Mouse (Mus musculus): ENCODE results near the gene Smtnl1. TPM values are rescaled to one million over a fixed set of nuclear protein-coding genes. Genes with fewer than 3 reads are reported as not detected.

Smtnl1 gene
- polyA plus RNA-seq, 1 experiment from 2014 or later, result 0.27 TPM

- H3K27me3 ChIP-seq, result no peaks in the 10 kb centered on the region
- no peak overlapping the region for H3K9ac ChIP-seq
- no peaks in the 10 kb centered on the region for H3K4me1 ChIP-seq
- H3K4me3 ChIP-seq, result no peak overlapping the region
- WGBS, result 73% methylated on average over 1 of the region's 1 CpGs
- H3K27ac ChIP-seq, result no peak overlapping the region
- H3K4me2 ChIP-seq, result no peak overlapping the region
- H3K9me3 ChIP-seq, result no peaks in the 10 kb centered on the region
- ATAC-seq (ENCODE audit: borderline replicate concordance, extremely low read depth, low FRiP score, low TSS enrichment), result no peak
- no peaks in the 10 kb centered on the region for H3K36me3 ChIP-seq
These were observed 60.6 kb downstream of the Smtnl1 start for GRCm38 (mm10) chr2:84761840-84762239.

GRCm38 (mm10) chr2:84761309-84761708, 61.1 kb downstream of the Smtnl1 start:
- H3K27me3 ChIP-seq, result no peaks in the 10 kb centered on the region
- H3K4me3 ChIP-seq, result no peak overlapping the region
- H3K27ac ChIP-seq, result no peak overlapping the region
- ATAC-seq (ENCODE audit: borderline replicate concordance, extremely low read depth, low FRiP score, low TSS enrichment), result no peak
- 68% methylated on average over 3 of the region's 3 CpGs for WGBS
- no peak overlapping the region for H3K9ac ChIP-seq
- no peaks in the 10 kb centered on the region for H3K36me3 ChIP-seq
- H3K9me3 ChIP-seq, result no peaks in the 10 kb centered on the region
- no peak overlapping the region for H3K4me2 ChIP-seq
- H3K4me1 ChIP-seq, result no peaks in the 10 kb centered on the region

Other genes with a start within 250 kb of the Smtnl1 start
- 61.5 and 66.0 TPM in 2 replicates for gene Ctnnd1, start 171.9 kb downstream of the Smtnl1 start, polyA plus RNA-seq (2015; fragmentation: Nextera tagmentation; extraction: Ambion mirVana)
- gene Btbd18, start 163.6 kb downstream of the Smtnl1 start, polyA plus RNA-seq (2015; fragmentation: Nextera tagmentation; extraction: Ambion mirVana), result 0.13 and 0.22 TPM in 2 replicates
- gene Selenoh, start 151.9 kb downstream of the Smtnl1 start, polyA plus RNA-seq (2015; fragmentation: Nextera tagmentation; extraction: Ambion mirVana), result 356 and 375 TPM in 2 replicates
- gene Gm28635, start 144.6 kb downstream of the Smtnl1 start, polyA plus RNA-seq (2015; fragmentation: Nextera tagmentation; extraction: Ambion mirVana), result not detected in 2 replicates
- gene Med19, start 144.2 kb downstream of the Smtnl1 start, polyA plus RNA-seq (2015; fragmentation: Nextera tagmentation; extraction: Ambion mirVana), result 37.1 and 38.0 TPM in 2 replicates
- 118 and 121 TPM in 2 replicates for gene Tmx2, start 143.5 kb downstream of the Smtnl1 start, polyA plus RNA-seq (2015; fragmentation: Nextera tagmentation; extraction: Ambion mirVana)
- 24.5 and 24.9 TPM in 2 replicates for gene Zdhhc5, start 107.5 kb downstream of the Smtnl1 start, polyA plus RNA-seq (2015; fragmentation: Nextera tagmentation; extraction: Ambion mirVana)
- gene Clp1, start 95.3 kb downstream of the Smtnl1 start, polyA plus RNA-seq (2015; fragmentation: Nextera tagmentation; extraction: Ambion mirVana), result 27.1 and 29.3 TPM in 2 replicates
- gene Ypel4, start 88.6 kb downstream of the Smtnl1 start, polyA plus RNA-seq (2015; fragmentation: Nextera tagmentation; extraction: Ambion mirVana), result 6.3 and 6.6 TPM in 2 replicates
- gene Gm19426, start 79.0 kb downstream of the Smtnl1 start, polyA plus RNA-seq (2015; fragmentation: Nextera tagmentation; extraction: Ambion mirVana), result 7.3 and 9.8 TPM in 2 replicates
- 92.3 and 104 TPM in 2 replicates for gene Serping1, start 47.2 kb downstream of the Smtnl1 start, polyA plus RNA-seq (2015; fragmentation: Nextera tagmentation; extraction: Ambion mirVana)
- 63.8 and 63.9 TPM in 2 replicates for gene Ube2l6, start 23.8 kb downstream of the Smtnl1 start, polyA plus RNA-seq (2015; fragmentation: Nextera tagmentation; extraction: Ambion mirVana)
- gene Timm10, start 4.3 kb upstream of the Smtnl1 start, polyA plus RNA-seq (2015; fragmentation: Nextera tagmentation; extraction: Ambion mirVana), result 44.3 and 48.0 TPM in 2 replicates
- 15.1 and 15.9 TPM in 2 replicates for gene Slc43a1, start 16.2 kb upstream of the Smtnl1 start, polyA plus RNA-seq (2015; fragmentation: Nextera tagmentation; extraction: Ambion mirVana)
- 0.70 and 0.79 TPM in 2 replicates for gene Rtn4rl2, start 64.1 kb upstream of the Smtnl1 start, polyA plus RNA-seq (2015; fragmentation: Nextera tagmentation; extraction: Ambion mirVana)
- 78.5 and 89.7 TPM in 2 replicates for gene Slc43a3, start 113.9 kb upstream of the Smtnl1 start, polyA plus RNA-seq (2015; fragmentation: Nextera tagmentation; extraction: Ambion mirVana)
- gene Prg2, start 157.8 kb upstream of the Smtnl1 start, polyA plus RNA-seq (2015; fragmentation: Nextera tagmentation; extraction: Ambion mirVana), result 0.20 and 0.24 TPM in 2 replicates
- not detected in 2 replicates for gene Prg3, start 165.6 kb upstream of the Smtnl1 start, polyA plus RNA-seq (2015; fragmentation: Nextera tagmentation; extraction: Ambion mirVana)
- 298 and 303 TPM in 2 replicates for gene Ssrp1, start 214.6 kb upstream of the Smtnl1 start, polyA plus RNA-seq (2015; fragmentation: Nextera tagmentation; extraction: Ambion mirVana)
- gene P2rx3, start 214.8 kb upstream of the Smtnl1 start, polyA plus RNA-seq (2015; fragmentation: Nextera tagmentation; extraction: Ambion mirVana), result 0.77 and 0.91 TPM in 2 replicates
- 38.8 and 53.6 TPM in 2 replicates for gene Tnks1bp1, start 225.4 kb upstream of the Smtnl1 start, polyA plus RNA-seq (2015; fragmentation: Nextera tagmentation; extraction: Ambion mirVana)

All from lung, embryonic 15.5 days (tissue).